Mouse (Mus musculus) intestine, embryonic 14.5 days (tissue): ENCODE results near the gene Abl2. TPM values are rescaled to one million over a fixed set of nuclear protein-coding genes. Genes with fewer than 3 reads are reported as not detected.

Experiments
- ATAC-seq: fragments of 200-750 bp; cut with Nextera tagmentation; replicated peaks from 2 replicates; pipeline ENCODE4 v1.8.0; 2017; ENCODE audit warnings: low read depth, moderate number of reproducible peaks, moderate TSS enrichment, moderate library complexity; ENCODE audit not compliant: low FRiP score, low TSS enrichment
- DNase-seq: peaks from one replicate; pipeline ENCODE4 v3.0.0-alpha.2; 2018; ENCODE audit warnings: low spot score
- H3K27ac ChIP-seq: fragments of 300-500 bp; sonication (generic); 2 replicates; pipeline ENCODE4 v1.5.1; 2014; ENCODE audit warnings: low read depth, mild to moderate bottlenecking, control low read depth
- H3K27me3 ChIP-seq: fragments of 300-500 bp; sonication (generic); replicated peaks from 2 replicates; pipeline ENCODE4 v1.6.1; 2014; ENCODE audit warnings: low read length, control low read depth; ENCODE audit not compliant: control insufficient read depth, insufficient read depth
- H3K36me3 ChIP-seq: fragments of 300-500 bp; sonication (generic); 2 replicates; pipeline ENCODE4 v1.6.1; 2014; ENCODE audit warnings: low read length, control low read depth; ENCODE audit not compliant: control insufficient read depth, insufficient read depth
- H3K4me1 ChIP-seq: fragments of 300-500 bp; sonication (generic); replicated peaks from 2 replicates; pipeline ENCODE4 v1.6.1; 2014; ENCODE audit warnings: low read length, control low read depth, mixed read lengths; ENCODE audit not compliant: control insufficient read depth, insufficient read depth
- H3K4me2 ChIP-seq: fragments of 300-500 bp; sonication (generic); 2 replicates; pipeline ENCODE4 v1.6.1; 2014; ENCODE audit warnings: low read length
- H3K4me3 ChIP-seq: fragments of 300-500 bp; sonication (generic); 2 replicates; pipeline ENCODE4 v1.5.1; 2014; ENCODE audit warnings: low read depth, low read length, control low read depth, mixed read lengths
- H3K9ac ChIP-seq: fragments of 300-500 bp; sonication (generic); 2 replicates; pipeline ENCODE4 v1.6.1; 2014; ENCODE audit warnings: mild to moderate bottlenecking, low read length
- H3K9me3 ChIP-seq: fragments of 300-500 bp; sonication (generic); 2 replicates; pipeline ENCODE4 v1.6.1; 2016; ENCODE audit warnings: low read length, control low read depth; ENCODE audit not compliant: control insufficient read depth
- WGBS: fragments of 180-500 bp; shearing (Covaris S2); extraction: QIAGEN DNeasy Blood & Tissue Kit; methylation state at CpG from one replicate; pipeline ENCODE4 v1.1.7; 2014; 5-methylcytosine and 5-hydroxymethylcytosine counted together
- polyA plus RNA-seq: library from polyadenylated mRNA; unstranded; fragments of >200 nt; fragmentation: Nextera tagmentation; extraction: Ambion mirVana; gene quantifications from 2 replicates; pipeline ENCODE4 v1.2.1, GENCODE M21; 2014

Abl2 gene
- polyA plus RNA-seq, 1 experiment from 2014 or later = 4.7 TPM

DNA sequence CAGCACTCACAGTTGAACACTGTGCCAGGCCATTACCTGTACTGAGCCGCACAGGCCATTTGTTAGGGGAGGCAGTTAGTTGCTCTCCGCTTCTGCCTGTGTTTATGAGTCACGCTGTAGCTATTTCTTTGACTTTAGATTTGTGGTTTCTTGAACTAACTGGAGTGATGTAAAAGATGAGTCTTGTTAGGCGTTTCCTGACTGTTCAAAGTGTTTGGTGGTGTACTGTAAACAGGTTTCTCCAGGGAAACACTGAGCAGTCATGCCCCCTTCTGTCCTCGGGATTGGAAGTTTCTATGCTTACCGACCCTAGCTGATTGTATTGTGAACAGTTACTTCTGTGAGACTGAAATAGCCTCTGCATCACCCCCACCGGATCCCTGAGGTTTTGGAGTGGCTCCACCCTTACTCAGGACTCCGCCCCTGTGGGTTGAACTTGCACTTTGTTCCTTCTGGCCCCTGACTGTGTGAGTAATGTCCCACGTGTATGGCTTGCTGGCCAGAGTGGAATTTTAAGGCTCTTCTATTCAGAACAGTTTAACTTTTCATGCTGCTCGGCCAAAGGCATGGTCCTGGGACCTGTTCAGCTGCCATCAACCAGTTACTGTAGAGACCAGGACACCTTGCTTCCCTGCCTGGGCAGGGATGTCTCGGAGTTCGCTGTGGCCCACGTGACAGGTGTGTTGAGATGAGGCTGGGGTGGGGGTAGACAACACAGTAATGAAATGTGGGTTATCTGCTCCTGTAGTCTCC is 57.0 kb downstream of the Abl2 start:
- Histone ChIP-seq H3K27me3 (no peaks in the 10 kb centered on the region), H3K9me3 (no peaks in the 10 kb centered on the region), H3K4me2 (peak overlapping the region; percentile 30), H3K4me3 (0 out of 2 replicates have a peak overlapping the region, but pooled peaks have one; percentile 1), H3K9ac (no peak overlapping the region), H3K27ac (peak overlapping the region; percentile 47; the same call in 1 of the 2 replicates), H3K4me1 (peaks cover 26% of the 10 kb centered on the region), H3K36me3 (no peaks in the 10 kb centered on the region)
- ATAC-seq (peak; percentile 80), DNase-seq (peak; percentile 72)
- 14% methylated on average over 13 of the region's 13 CpGs for WGBS

DNA sequence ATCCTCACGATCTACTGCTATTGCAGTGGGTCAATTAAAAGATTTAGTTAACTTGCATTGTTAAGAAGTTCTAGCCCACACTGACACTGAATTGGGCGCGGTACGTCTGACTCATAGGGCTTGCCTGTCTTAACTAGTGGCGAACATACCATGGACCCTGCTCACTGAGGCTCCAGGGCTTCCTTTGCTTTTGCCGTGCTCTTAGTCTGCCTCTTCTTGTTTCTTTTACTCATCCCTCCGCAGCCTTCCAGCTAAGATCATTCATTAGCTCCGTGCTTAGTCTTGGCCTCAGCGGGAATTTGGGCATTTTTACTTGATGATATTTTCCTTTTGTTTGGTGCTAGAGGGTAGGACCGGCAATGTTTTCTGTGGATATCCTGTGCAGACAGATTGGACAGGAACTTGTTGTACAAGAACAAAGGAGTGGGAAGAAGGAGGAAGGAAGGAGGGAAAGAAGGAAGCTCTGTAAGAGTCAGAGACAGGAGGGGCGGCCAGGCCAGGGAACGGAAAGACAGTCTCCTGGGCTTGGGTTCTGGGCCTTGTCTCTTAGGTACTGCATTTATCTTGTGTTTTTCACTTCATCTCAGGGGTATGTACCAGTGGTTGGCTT is 58.5 kb downstream of the Abl2 start:
- DNase-seq (peak; percentile 58), ATAC-seq (no peak)
- Histone ChIP-seq H3K4me1 (peaks cover 26% of the 10 kb centered on the region), H3K9me3 (no peaks in the 10 kb centered on the region), H3K27me3 (no peaks in the 10 kb centered on the region), H3K27ac (peak overlapping the region; percentile 62), H3K36me3 (no peaks in the 10 kb centered on the region), H3K4me2 (peak overlapping the region; percentile 29), H3K9ac (no peak overlapping the region), H3K4me3 (no peak overlapping the region)
- 45% methylated on average over 12 of the region's 12 CpGs for WGBS

- Histone ChIP-seq H3K4me2 (0 out of 2 replicates have a peak overlapping the region, but pooled peaks have one; percentile 29), H3K4me1 (peaks cover 26% of the 10 kb centered on the region)
Observed at GRCm38 (mm10) chr1:156617811-156618210, 59.2 kb downstream of the Abl2 start.

DNA sequence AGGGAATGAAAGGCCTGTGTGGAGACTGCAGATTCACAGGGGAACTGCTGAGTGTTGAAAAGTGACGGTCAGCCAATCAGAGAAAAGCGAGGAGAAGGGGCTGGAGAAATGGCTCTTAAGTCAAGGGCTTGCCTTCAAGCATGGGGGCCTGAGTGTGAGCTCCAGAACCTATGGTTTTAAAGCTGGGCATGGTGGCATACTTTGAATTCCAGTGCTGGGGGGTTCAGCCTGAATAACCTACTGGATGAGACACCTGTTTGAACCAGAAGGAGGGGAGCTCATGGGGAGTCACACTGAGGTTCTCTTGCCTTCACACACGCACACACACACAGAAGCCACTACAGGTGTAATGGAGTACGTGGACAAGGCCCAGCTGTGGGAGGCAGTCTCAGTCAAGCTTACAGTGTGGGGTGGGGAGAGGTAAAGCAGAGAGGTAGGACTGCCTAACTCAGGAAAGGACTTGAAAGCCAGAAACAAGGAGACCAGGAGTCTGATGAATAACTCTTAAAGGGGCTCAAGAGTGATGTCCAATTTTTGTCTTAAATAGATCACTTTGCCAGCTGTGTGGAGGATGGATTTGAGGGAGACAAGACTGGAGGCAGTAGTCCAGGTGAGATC is 61.8 kb downstream of the Abl2 start:
- Histone ChIP-seq H3K27ac (no peak overlapping the region), H3K36me3 (peaks cover 15% of the 10 kb centered on the region; the same call in 1 of the 2 replicates), H3K4me3 (no peak overlapping the region), H3K9me3 (no peaks in the 10 kb centered on the region), H3K9ac (no peak overlapping the region), H3K4me2 (no peak overlapping the region), H3K27me3 (no peaks in the 10 kb centered on the region), H3K4me1 (peaks cover 12% of the 10 kb centered on the region)
- 79% methylated on average over 4 of the region's 4 CpGs for WGBS
- DNase-seq = no peak
- no peak for ATAC-seq

More at GRCm38 (mm10) chr1:156617811-156618210, 59.2 kb downstream of the Abl2 start:
- Histone ChIP-seq H3K36me3 (peaks cover 3% of the 10 kb centered on the region; the same call in 1 of the 2 replicates), H3K4me3 (no peak overlapping the region), H3K27me3 (no peaks in the 10 kb centered on the region), H3K9ac (no peak overlapping the region), H3K27ac (no peak overlapping the region), H3K9me3 (no peaks in the 10 kb centered on the region)
- ATAC-seq (no peak), DNase-seq (no peak)
- WGBS = 71% methylated on average over 4 of the region's 4 CpGs

DNA sequence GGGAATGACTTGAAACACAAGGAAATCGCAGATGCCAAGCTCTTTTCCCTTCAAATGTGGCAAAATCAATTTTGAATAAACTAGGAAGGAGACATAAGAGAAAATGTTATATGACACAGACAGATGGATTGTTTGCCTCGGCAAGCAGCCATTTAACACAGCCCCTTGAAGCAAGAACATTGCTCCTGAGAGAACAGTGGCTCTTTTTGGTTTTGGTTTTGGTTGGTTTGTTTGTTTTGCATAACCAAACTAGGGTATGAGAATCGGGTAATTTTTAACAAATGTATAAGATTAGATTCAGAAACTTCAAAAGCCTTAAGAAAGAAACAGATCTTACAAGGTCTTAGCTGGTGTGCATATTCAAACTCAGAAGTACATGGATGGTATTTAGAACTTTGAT is 62.4 kb downstream of the Abl2 start:
- WGBS = 79% methylated on average over 3 of the region's 3 CpGs
- no peak overlapping the region for H3K4me2 ChIP-seq

GRCm38 (mm10) chr1:156624231-156624630 is 65.6 kb downstream of the Abl2 start:
- ATAC-seq = no peak
- 53% methylated on average over 1 of the region's 1 CpGs for WGBS
- DNase-seq = no peak
- H3K36me3 ChIP-seq = peaks cover 23% of the 10 kb centered on the region
- H3K4me3 ChIP-seq = no peak overlapping the region
- H3K27ac ChIP-seq = no peak overlapping the region
- H3K9ac ChIP-seq = no peak overlapping the region
- no peaks in the 10 kb centered on the region for H3K4me1 ChIP-seq
- no peaks in the 10 kb centered on the region for H3K27me3 ChIP-seq
- no peaks in the 10 kb centered on the region for H3K9me3 ChIP-seq
- no peak overlapping the region for H3K4me2 ChIP-seq

More for the DNA sequence above, 62.4 kb downstream of the Abl2 start:
- peaks cover 18% of the 10 kb centered on the region for H3K36me3 ChIP-seq
- ATAC-seq = no peak
- H3K27ac ChIP-seq = no peak overlapping the region
- no peaks in the 10 kb centered on the region for H3K9me3 ChIP-seq
- H3K4me1 ChIP-seq = peaks cover 8% of the 10 kb centered on the region; the same call in 1 of the 2 replicates
- H3K27me3 ChIP-seq = no peaks in the 10 kb centered on the region
- H3K9ac ChIP-seq = no peak overlapping the region
- DNase-seq = no peak
- H3K4me3 ChIP-seq = no peak overlapping the region

- H3K4me2 ChIP-seq = no peak overlapping the region
- ATAC-seq (no peak), DNase-seq (no peak)
- 88% methylated on average over 4 of the region's 4 CpGs for WGBS
- H3K36me3 ChIP-seq = peaks cover 46% of the 10 kb centered on the region
- no peak overlapping the region for H3K4me3 ChIP-seq
- no peaks in the 10 kb centered on the region for H3K9me3 ChIP-seq
- no peak overlapping the region for H3K27ac ChIP-seq
- H3K9ac ChIP-seq = no peak overlapping the region
- no peaks in the 10 kb centered on the region for H3K27me3 ChIP-seq
- H3K4me1 ChIP-seq = no peaks in the 10 kb centered on the region
Observed at GRCm38 (mm10) chr1:156626729-156627128, 68.1 kb downstream of the Abl2 start.

DNA sequence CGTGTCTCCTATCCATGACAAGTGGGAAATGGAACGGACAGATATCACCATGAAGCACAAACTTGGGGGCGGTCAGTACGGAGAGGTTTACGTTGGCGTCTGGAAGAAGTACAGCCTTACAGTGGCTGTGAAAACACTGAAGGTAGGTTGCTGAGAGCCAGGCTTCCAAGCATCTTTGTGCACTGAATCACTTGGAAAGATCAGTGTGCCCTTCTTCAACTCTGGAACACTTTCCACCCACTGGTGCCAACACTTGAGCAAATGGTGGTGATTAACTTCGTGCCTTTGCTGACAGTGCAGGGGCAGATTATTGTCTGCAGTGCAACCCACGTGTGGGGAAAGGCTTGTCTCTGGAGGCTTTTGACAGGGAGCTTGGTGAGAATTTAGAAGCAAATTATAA is 71.4 kb downstream of the Abl2 start:
- no peaks in the 10 kb centered on the region for H3K27me3 ChIP-seq
- ATAC-seq = no peak
- peaks cover 68% of the 10 kb centered on the region for H3K36me3 ChIP-seq
- 89% methylated on average over 8 of the region's 8 CpGs for WGBS
- H3K9me3 ChIP-seq = no peaks in the 10 kb centered on the region
- no peak overlapping the region for H3K27ac ChIP-seq
- no peak overlapping the region for H3K4me3 ChIP-seq
- DNase-seq = no peak
- no peak overlapping the region for H3K4me2 ChIP-seq
- no peaks in the 10 kb centered on the region for H3K4me1 ChIP-seq
- no peak overlapping the region for H3K9ac ChIP-seq
